Mouse (Mus musculus) lung, adult 2 months (tissue): ENCODE data around the gene Zap70.

ENCODE experiments used
- CTCF ChIP-seq: fragments of 200-500 bp; IDR thresholded peaks from 2 replicates; pipeline ENCODE4 v1.5.1; 2011; ENCODE audit warnings: mild to moderate bottlenecking, low read length, control low read depth; ENCODE audit not compliant: insufficient read depth
- POLR2A ChIP-seq: fragments of 200-500 bp; IDR thresholded peaks from 2 replicates; pipeline ENCODE4 v1.6.1; 2011; ENCODE audit warnings: low read depth, mild to moderate bottlenecking, control low read depth, low read length, borderline replicate concordance; ENCODE audit errors: extremely low read depth

GRCm38 (mm10) chr1:36806181-36806905 lies 44.7 kb downstream of the Zap70 start:
- no peak for TF ChIP-seq CTCF
- no peak for TF ChIP-seq POLR2A
